Mouse (Mus musculus) ES-CJ7 (cell line): Measurements from ENCODE around the gene Aff3.
A peak's percentile ranks its signal among the peaks of the same experiment; 100 is the strongest.

Experiments
- DNase-seq: peaks from one replicate; pipeline ENCODE4 v3.0.0; 2011; ENCODE audit warnings: low read depth, low spot score

Gene Aff3

DNA sequence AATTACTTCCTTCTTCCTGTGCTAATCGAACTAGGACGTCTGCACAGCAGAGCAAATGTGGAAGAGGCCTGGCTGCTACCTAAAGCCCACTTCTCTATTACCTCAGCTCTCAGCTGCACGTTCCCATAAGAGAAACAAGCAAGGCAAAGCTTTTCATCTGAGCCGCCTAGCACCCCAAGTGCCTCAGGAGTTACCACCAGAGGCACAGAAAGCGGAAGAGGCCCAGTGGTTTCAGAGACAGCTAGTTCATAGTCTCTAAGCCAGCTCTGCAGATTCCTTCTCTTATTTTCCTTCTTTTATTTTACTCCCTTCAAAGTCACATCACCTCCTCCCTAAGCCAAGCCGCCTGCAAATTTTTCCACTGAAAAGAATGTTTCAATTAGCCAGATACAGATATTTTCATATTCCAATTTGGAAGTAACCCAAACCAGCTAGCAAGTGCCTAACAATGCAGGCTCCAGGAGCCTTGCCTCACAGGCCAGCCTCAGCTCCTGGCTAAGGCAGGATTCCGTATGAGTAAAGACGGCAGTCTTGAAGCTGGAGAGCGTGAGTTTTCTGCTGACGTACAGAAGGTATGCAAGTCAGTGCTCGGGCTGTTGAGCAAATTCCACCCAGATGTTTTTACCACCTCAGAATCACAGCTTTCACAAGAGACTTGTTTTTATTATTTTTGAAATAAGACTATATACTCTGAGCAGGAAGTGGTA is 62.8 kb downstream of the Aff3 start:
- no peak for DNase-seq

DNA sequence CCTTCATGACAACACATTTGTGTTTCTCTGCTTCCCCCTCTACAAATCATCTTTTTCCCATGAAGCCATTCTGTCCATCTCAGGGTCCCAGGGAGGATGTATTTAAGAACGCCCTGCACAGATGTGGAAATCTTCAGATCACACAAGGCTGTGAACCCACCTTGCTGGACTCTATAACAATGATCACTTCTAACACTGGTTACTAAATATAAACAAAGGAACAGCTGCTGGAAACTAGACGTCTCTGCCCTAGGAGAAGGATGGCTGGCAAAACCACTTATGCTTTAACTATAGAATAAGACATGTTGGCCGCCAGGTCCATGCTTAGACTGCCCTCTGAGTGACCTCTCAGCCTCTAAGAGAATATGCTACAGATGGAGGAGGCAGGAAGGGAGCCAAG is 69.4 kb downstream of the Aff3 start:
- no peak for DNase-seq

DNA sequence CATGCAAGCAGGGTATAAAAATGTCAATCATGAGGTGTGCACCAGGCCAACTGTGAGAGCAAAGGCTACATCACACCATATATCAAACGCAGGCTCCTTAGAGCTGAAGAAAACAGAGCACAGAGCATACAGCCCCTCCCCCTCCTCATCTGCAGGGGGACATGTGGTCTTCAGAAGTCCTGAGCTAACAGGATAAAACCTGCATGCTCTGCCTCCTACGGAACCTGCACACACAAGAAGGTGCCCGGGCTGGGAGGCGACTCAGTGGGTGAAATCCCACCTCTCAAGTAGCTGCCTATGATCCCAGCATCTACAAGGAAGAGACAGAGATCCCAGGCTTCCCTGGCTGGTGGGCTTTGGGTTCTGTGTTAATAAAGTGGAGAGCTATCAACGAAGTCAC is 70.0 kb downstream of the Aff3 start:
- no peak for DNase-seq

DNA sequence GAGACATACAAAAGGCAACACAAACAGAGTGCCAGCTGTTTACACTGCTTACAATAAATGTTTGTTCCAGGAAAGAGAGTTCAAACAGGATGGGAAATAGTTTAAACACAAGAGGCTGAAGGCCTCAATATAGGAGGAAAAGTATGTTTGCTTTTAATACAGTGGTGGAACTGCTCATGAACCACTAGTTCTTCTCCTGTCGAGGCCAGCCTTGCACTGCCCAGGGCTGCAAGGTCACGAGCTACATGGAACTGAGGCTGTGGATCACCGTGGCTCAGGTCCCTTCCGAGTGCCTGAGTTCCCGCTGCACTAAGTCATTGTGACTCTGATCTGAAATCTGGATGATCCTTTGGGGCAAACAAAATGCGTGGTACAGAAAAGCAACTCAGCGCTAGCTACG is 73.6 kb downstream of the Aff3 start:
- no peak for DNase-seq

DNA sequence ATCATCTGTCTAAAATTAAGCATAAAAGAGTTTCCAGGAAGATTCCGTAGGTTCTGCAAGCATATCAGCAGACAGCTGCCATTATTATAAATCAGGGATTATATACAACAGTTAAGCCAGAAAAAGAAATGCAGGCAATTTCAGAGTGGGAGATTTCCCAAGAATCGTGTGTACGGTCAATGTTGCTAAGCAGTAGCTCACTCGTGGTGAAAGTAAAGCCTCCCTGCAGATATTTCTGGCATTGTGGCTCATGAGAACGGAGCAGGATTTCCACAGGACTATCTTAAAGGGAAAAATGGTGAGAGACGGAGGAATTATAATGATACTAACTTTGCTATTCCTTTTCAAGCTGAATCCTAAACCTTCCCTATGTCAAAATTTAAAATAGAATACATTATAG is 76.0 kb downstream of the Aff3 start:
- no peak for DNase-seq

DNA sequence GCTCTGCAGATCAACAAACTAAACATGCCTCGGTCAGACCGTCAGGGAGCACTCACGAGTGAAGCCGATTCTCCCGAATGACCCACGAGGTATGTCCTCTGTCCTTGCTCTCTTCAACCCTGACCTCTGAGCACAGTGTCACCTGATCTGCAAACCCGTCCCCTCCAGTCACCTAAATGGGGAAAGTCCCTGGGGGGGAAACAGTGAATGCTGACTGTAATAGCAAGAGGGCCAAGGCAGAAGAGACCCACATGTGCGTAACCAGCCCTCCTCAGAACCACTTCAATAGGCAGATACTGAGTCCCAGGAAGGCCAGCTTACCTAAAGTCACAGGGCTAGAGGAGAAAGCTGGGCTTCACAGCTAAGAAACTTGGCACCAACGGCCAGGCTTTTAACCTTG is 82.4 kb downstream of the Aff3 start:
- DNase-seq, result no peak

GRCm38 (mm10) chr1:38580572-38580971 is 84.2 kb downstream of the Aff3 start:
- DNase-seq, result no peak

DNA sequence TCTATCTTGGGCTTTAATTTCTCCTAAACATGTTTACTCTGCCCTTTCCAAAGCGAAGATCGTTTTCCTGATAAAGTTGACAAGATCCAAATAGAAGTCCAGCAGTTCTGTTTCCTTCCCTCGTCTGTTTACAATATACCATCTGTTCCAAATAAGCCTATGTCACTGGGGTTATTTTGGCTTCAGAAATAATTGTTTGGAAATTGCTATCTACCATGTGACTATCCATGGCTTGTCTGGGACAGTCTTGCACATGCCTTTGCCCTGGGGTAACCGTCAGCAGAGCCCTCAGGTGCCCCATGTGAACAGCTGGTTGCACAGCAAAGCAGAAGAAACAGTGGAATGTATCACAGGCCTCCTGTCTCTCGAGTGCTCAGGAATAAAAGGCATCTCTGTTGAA is 86.4 kb downstream of the Aff3 start:
- DNase-seq, result no peak

- DNase-seq, result no peak
Observed at GRCm38 (mm10) chr1:38567791-38568190, 97.0 kb downstream of the Aff3 start.

GRCm38 (mm10) chr1:38566101-38566678 is 98.6 kb downstream of the Aff3 start:
- no peak for DNase-seq

DNA sequence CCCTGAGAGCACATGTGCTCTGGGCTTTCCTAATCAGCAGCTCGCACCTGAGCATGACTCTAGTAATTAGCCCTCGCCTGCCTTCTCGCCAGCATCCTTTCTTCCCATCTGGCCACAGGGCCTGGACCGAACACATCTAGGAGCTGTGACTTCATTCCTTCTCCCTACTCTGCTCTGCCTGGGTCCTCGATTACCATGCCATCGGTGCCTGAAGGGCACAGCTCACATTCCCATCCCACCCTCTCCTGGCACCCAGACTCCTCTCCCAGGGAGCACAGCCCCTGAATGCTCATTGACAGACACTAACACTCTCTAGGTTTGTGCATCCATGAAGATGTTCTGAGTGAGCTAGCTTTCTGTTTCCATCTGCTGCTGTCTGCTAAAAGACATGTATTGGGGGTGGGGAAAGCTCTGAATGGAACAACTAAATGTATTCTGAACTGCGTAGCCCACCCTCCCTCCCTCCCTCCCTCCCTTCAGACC is 99.4 kb downstream of the Aff3 start:
- DNase-seq, result no peak

DNA sequence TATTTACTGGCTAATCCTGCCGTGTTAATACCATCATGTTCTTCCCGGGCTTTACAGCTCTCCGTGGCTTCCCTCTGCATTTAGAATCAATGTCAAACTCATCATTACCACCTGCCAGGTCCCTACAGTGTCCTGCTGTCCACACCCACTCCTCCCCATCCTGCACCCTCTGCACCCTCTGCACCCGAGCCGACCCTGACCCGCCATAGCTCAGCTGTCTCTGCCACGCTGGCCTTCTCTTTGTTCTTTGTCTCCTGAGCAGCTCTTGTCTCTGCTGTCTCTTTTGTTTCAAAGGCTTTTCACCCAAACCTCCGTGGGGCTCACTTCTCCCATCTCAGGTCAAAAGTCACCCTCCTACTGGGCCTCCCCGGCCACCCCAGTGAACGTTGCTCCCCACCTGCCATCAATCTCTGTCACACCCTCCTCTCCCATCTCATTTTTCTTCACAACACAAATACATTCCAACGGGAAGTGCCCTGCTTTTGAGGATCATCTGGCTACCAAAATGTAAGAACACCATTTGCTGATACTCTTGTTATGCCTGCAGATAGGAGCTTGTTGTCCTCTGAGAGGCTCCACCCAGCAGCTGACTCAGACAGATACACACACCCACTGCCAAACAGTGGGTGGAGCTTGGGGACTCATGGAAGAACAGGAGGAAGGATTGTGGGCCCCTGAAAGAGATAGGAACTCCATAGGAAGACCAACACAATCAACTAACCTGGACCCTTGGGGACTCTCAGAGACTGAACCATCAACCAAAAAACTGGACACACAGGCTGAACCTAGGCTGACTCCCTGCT is 102.2 kb downstream of the Aff3 start:
- no peak for DNase-seq

GRCm38 (mm10) chr1:38561331-38561730 is 103.4 kb downstream of the Aff3 start:
- no peak for DNase-seq

GRCm38 (mm10) chr1:38560666-38561065 is 104.1 kb downstream of the Aff3 start:
- DNase-seq, result no peak

GRCm38 (mm10) chr1:38557615-38558014 is 107.1 kb downstream of the Aff3 start:
- DNase-seq, result no peak

DNA sequence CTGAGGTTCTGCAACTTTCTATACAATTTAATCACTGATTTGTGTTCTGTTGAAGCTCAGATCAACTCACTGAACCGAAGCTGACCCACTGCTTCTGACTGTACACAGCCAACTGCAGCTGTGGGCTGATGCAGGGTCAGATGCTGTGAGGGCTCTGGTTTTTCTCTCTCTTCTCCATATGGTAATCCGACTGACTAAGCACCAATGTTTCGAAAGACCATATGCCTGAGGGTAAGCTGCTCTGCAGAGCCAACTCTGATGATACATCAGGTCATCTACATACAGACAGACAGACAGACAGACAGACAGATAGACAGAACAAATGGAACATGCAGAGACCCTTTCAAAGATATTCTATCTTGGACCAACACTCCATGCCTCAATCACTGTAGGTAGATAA is 110.2 kb downstream of the Aff3 start:
- DNase-seq, result no peak

- DNase-seq, result no peak
Observed at GRCm38 (mm10) chr1:38553090-38553489, 111.7 kb downstream of the Aff3 start.

DNA sequence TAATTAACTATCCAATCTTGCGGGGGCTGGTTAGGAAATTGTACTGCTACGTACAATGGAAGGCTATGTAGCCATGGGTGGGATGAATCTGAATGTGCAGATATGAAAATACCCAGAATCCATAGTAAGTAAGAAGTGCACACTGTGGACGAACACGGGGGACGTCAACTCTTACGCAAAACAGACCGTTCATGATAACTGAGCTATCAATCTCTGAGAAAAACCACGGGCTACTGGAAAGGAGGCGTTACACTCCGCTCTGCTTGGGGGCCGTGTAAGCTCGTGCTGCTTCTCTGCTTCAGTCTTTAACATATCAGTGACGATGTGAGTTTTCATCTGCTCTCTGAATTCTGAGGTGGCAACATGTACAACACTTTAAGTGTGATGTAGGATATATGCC is 114.2 kb downstream of the Aff3 start:
- DNase-seq, result no peak

GRCm38 (mm10) chr1:38548671-38549661 is 115.8 kb downstream of the Aff3 start:
- peak; percentile 19 for DNase-seq

GRCm38 (mm10) chr1:38547685-38548084 is 117.1 kb downstream of the Aff3 start:
- no peak for DNase-seq

GRCm38 (mm10) chr1:38546696-38547095 is 118.1 kb downstream of the Aff3 start:
- no peak for DNase-seq
